Mouse (Mus musculus) forebrain, embryonic 12.5 days (tissue): ENCODE measurements at regions not wholly inside any gene's neighbourhood (a gene's known extent, or its start where the extent isn't known, plus 50 kb on each side); places are given as distances from the start of the nearest gene placed in this dataset.

Experiments
- ATAC-seq: fragments of 200-750 bp; cut with Nextera tagmentation; 2 replicates; pipeline ENCODE4 v1.8.0; 2017; ENCODE audit warnings: moderate TSS enrichment; ENCODE audit not compliant: low FRiP score
- H3K27ac ChIP-seq: fragments of 300-500 bp; sonication (generic); 2 replicates; pipeline ENCODE4 v1.5.1; 2016; ENCODE audit warnings: mild to moderate bottlenecking
- H3K27me3 ChIP-seq: fragments of 300-500 bp; sonication (generic); 2 replicates; pipeline ENCODE4 v1.6.1; 2016; ENCODE audit warnings: mild to moderate bottlenecking
- H3K36me3 ChIP-seq: fragments of 300-500 bp; sonication (generic); replicated peaks from 2 replicates; pipeline ENCODE4 v1.6.1; 2016; ENCODE audit warnings: mild to moderate bottlenecking
- H3K4me1 ChIP-seq: fragments of 300-500 bp; sonication (generic); 2 replicates; pipeline ENCODE4 v1.6.1; 2016
- H3K4me2 ChIP-seq: fragments of 300-500 bp; sonication (generic); 2 replicates; pipeline ENCODE4 v1.6.1; 2016; ENCODE audit warnings: mild to moderate bottlenecking, moderate library complexity
- H3K4me3 ChIP-seq: fragments of 300-500 bp; sonication (generic); replicated peaks from 2 replicates; pipeline ENCODE4 v1.5.1; 2016; ENCODE audit warnings: mild to moderate bottlenecking
- H3K9ac ChIP-seq: fragments of 300-500 bp; sonication (generic); 2 replicates; pipeline ENCODE4 v1.6.1; 2016; ENCODE audit warnings: mild to moderate bottlenecking
- H3K9me3 ChIP-seq: fragments of 300-500 bp; sonication (generic); 2 replicates; pipeline ENCODE4 v1.6.1; 2016
- WGBS: fragments of 180-500 bp; shearing (Covaris S2); methylation state at CpG from one replicate; pipeline ENCODE4 v1.1.7; 2016; 5-methylcytosine and 5-hydroxymethylcytosine counted together

GRCm38 (mm10) chr14:120137680-120138136 is 95.5 kb upstream of the Oxgr1 start:
- 2% methylated on average over 21 of the region's 21 CpGs for WGBS
- peak; percentile 88 for ATAC-seq
- no peaks in the 10 kb centered on the region for H3K36me3 ChIP-seq
- H3K4me2 ChIP-seq: peak overlapping the region; percentile 43
- H3K9me3 ChIP-seq: no peaks in the 10 kb centered on the region
- H3K4me1 ChIP-seq: peaks cover 22% of the 10 kb centered on the region
- no peak overlapping the region for H3K27ac ChIP-seq
- no peaks in the 10 kb centered on the region for H3K27me3 ChIP-seq
- H3K4me3 ChIP-seq: peak overlapping the region; percentile 26
- no peak overlapping the region for H3K9ac ChIP-seq

GRCm38 (mm10) chr14:120138546-120138945 is 96.3 kb upstream of the Oxgr1 start:
- Histone ChIP-seq H3K36me3 (no peaks in the 10 kb centered on the region), H3K27me3 (no peaks in the 10 kb centered on the region), H3K4me2 (no peak overlapping the region), H3K9me3 (no peaks in the 10 kb centered on the region), H3K4me3 (no peak overlapping the region), H3K27ac (no peak overlapping the region), H3K4me1 (peaks cover 22% of the 10 kb centered on the region), H3K9ac (no peak overlapping the region)
- 72% methylated on average over 5 of the region's 5 CpGs for whole genome bisulfite sequencing
- ATAC-seq: no peak

GRCm38 (mm10) chr14:120139256-120139655 is 97.0 kb upstream of the Oxgr1 start:
- Histone ChIP-seq H3K4me2 (no peak overlapping the region), H3K27ac (no peak overlapping the region), H3K9me3 (no peaks in the 10 kb centered on the region), H3K4me3 (no peak overlapping the region), H3K27me3 (no peaks in the 10 kb centered on the region), H3K9ac (no peak overlapping the region), H3K4me1 (peaks cover 20% of the 10 kb centered on the region), H3K36me3 (no peaks in the 10 kb centered on the region)
- 90% methylated on average over 14 of the region's 14 CpGs for WGBS
- no peak for ATAC-seq

GRCm38 (mm10) chr14:120139671-120140071 is 97.4 kb upstream of the Oxgr1 start:
- no peaks in the 10 kb centered on the region for H3K36me3 ChIP-seq
- peaks cover 20% of the 10 kb centered on the region for H3K4me1 ChIP-seq
- H3K27me3 ChIP-seq: no peaks in the 10 kb centered on the region
- no peaks in the 10 kb centered on the region for H3K9me3 ChIP-seq
- no peak overlapping the region for H3K4me3 ChIP-seq
- H3K4me2 ChIP-seq: no peak overlapping the region
- H3K27ac ChIP-seq: no peak overlapping the region
- 43% methylated on average over 16 of the region's 16 CpGs for WGBS
- ATAC-seq: no peak
- no peak overlapping the region for H3K9ac ChIP-seq

- ATAC-seq: no peak
- WGBS: 89% methylated on average over 8 of the region's 8 CpGs
- no peaks in the 10 kb centered on the region for H3K9me3 ChIP-seq
- H3K27me3 ChIP-seq: no peaks in the 10 kb centered on the region
- H3K27ac ChIP-seq: no peak overlapping the region
- peaks cover 20% of the 10 kb centered on the region for H3K4me1 ChIP-seq
- H3K4me3 ChIP-seq: no peak overlapping the region
- H3K4me2 ChIP-seq: no peak overlapping the region
- H3K9ac ChIP-seq: no peak overlapping the region
- H3K36me3 ChIP-seq: no peaks in the 10 kb centered on the region
Measured at GRCm38 (mm10) chr14:120140211-120140610, 98.0 kb upstream of the Oxgr1 start.

GRCm38 (mm10) chr14:120140791-120141747 is 98.8 kb upstream of the Oxgr1 start:
- H3K4me3 ChIP-seq: no peak overlapping the region
- H3K9me3 ChIP-seq: no peaks in the 10 kb centered on the region
- H3K4me2 ChIP-seq: no peak overlapping the region
- no peak overlapping the region for H3K27ac ChIP-seq
- H3K4me1 ChIP-seq: peaks cover 20% of the 10 kb centered on the region
- H3K36me3 ChIP-seq: no peaks in the 10 kb centered on the region
- WGBS: 77% methylated on average over 14 of the region's 14 CpGs
- no peak overlapping the region for H3K9ac ChIP-seq
- H3K27me3 ChIP-seq: no peaks in the 10 kb centered on the region
- ATAC-seq: no peak

GRCm38 (mm10) chr14:120142281-120142680 is 100.0 kb upstream of the Oxgr1 start:
- WGBS: 25% methylated on average over 4 of the region's 4 CpGs
- peak; percentile 45 for ATAC-seq
- H3K4me2 ChIP-seq: no peak overlapping the region

GRCm38 (mm10) chr14:120144451-120144850 is 102.2 kb upstream of the Oxgr1 start:
- H3K27me3 ChIP-seq: no peaks in the 10 kb centered on the region
- WGBS: 79% methylated on average over 6 of the region's 6 CpGs
- H3K4me3 ChIP-seq: no peak overlapping the region
- H3K4me2 ChIP-seq: no peak overlapping the region
- no peaks in the 10 kb centered on the region for H3K36me3 ChIP-seq
- H3K9ac ChIP-seq: no peak overlapping the region
- H3K27ac ChIP-seq: no peak overlapping the region
- peaks cover 18% of the 10 kb centered on the region for H3K4me1 ChIP-seq
- no peak for ATAC-seq
- no peaks in the 10 kb centered on the region for H3K9me3 ChIP-seq

More at GRCm38 (mm10) chr14:120142281-120142680, 100.0 kb upstream of the Oxgr1 start:
- Histone ChIP-seq H3K27ac (no peak overlapping the region), H3K9me3 (no peaks in the 10 kb centered on the region), H3K36me3 (no peaks in the 10 kb centered on the region), H3K4me3 (no peak overlapping the region), H3K9ac (no peak overlapping the region), H3K4me1 (peaks cover 20% of the 10 kb centered on the region), H3K27me3 (no peaks in the 10 kb centered on the region)

GRCm38 (mm10) chr14:120146312-120146711 is 104.1 kb upstream of the Oxgr1 start:
- Histone ChIP-seq H3K4me1 (peaks cover 6% of the 10 kb centered on the region), H3K27me3 (no peaks in the 10 kb centered on the region), H3K9ac (no peak overlapping the region), H3K36me3 (no peaks in the 10 kb centered on the region), H3K4me3 (no peak overlapping the region), H3K4me2 (no peak overlapping the region), H3K9me3 (no peaks in the 10 kb centered on the region), H3K27ac (no peak overlapping the region)
- no peak for ATAC-seq
- WGBS: 89% methylated on average over 11 of the region's 11 CpGs

- no peak overlapping the region for H3K4me3 ChIP-seq
- WGBS: 79% methylated on average over 8 of the region's 8 CpGs
- H3K27me3 ChIP-seq: no peaks in the 10 kb centered on the region
- H3K27ac ChIP-seq: no peak overlapping the region
- H3K9ac ChIP-seq: no peak overlapping the region
- no peak overlapping the region for H3K4me2 ChIP-seq
- peaks cover 4% of the 10 kb centered on the region; the same call in 1 of the 2 replicates for H3K4me1 ChIP-seq
- no peak for ATAC-seq
- H3K36me3 ChIP-seq: no peaks in the 10 kb centered on the region
- no peaks in the 10 kb centered on the region for H3K9me3 ChIP-seq
Measured at GRCm38 (mm10) chr14:120146908-120147770, 104.9 kb upstream of the Oxgr1 start.

GRCm38 (mm10) chr14:120148803-120149202 is 106.6 kb upstream of the Oxgr1 start:
- Histone ChIP-seq H3K4me3 (no peak overlapping the region), H3K9me3 (no peaks in the 10 kb centered on the region), H3K4me1 (no peaks in the 10 kb centered on the region), H3K9ac (no peak overlapping the region), H3K36me3 (no peaks in the 10 kb centered on the region), H3K27ac (no peak overlapping the region), H3K4me2 (no peak overlapping the region), H3K27me3 (no peaks in the 10 kb centered on the region)
- no peak for ATAC-seq
- WGBS: 85% methylated on average over 11 of the region's 11 CpGs

- Histone ChIP-seq H3K4me3 (no peak overlapping the region), H3K4me2 (no peak overlapping the region), H3K9me3 (no peaks in the 10 kb centered on the region), H3K27ac (no peak overlapping the region), H3K36me3 (no peaks in the 10 kb centered on the region), H3K27me3 (peaks cover 3% of the 10 kb centered on the region; the same call in 1 of the 2 replicates), H3K9ac (no peak overlapping the region), H3K4me1 (peaks cover 2% of the 10 kb centered on the region; the same call in 1 of the 2 replicates)
- no peak for ATAC-seq
- WGBS: 92% methylated on average over 11 of the region's 11 CpGs
Measured at GRCm38 (mm10) chr14:120149341-120149741, 107.1 kb upstream of the Oxgr1 start.
